ENCODE assay signal across 30 mouse cellular contexts in genomic region chr4:131786800-131787199, GRCm38 (mm10). TPM values are rescaled to one million over a fixed set of nuclear protein-coding genes. Genes with fewer than 3 reads are reported as not detected.
DNase-seq lines count a peak whose midpoint lies in the region; ATAC-seq lines count a peak whose summit lies in the region.
"Had no signal": no experiment of that assay in that cellular context is flagged by ENCODE, and none has a peak within 500 bp of the region (broad histone marks: within the 10 kb centered on the region; RNA-seq: fewer than 3 reads in every experiment).

No protein-coding gene starts in this region.

- H3K27me3 ChIP-seq in kidney, embryonic 14.5 days (ENCODE audit: control insufficient read depth, insufficient read depth, low read length), result no peaks in the 10 kb centered on the region
- H3K27me3 ChIP-seq in lung, embryonic 16.5 days (ENCODE audit: control insufficient read depth, insufficient read depth, low read depth, low read length), result no peaks in the 10 kb centered on the region
- H3K27me3 ChIP-seq: embryonic facial prominence, embryonic 15.5 days; forebrain, embryonic 13.5 days; hindbrain, embryonic 15.5 days; limb, embryonic 12.5 days; midbrain, embryonic 13.5 days had no signal

- H3K4me3 ChIP-seq in kidney, embryonic 14.5 days (ENCODE audit: low read length), result no peak overlapping the region
- no peak overlapping the region for H3K4me3 ChIP-seq in lung, embryonic 16.5 days (ENCODE audit: low read length)
- H3K4me3 ChIP-seq: embryonic facial prominence, embryonic 10.5 days; embryonic facial prominence, embryonic 15.5 days; forebrain, embryonic 13.5 days; heart, adult 2 months; heart, embryonic 13.5 days; hindbrain, embryonic 10.5 days; hindbrain, embryonic 15.5 days; layer of hippocampus, adult 2 months; left cerebral cortex, adult 2 months; limb, embryonic 12.5 days; liver, embryonic 15.5 days; midbrain, embryonic 13.5 days had no signal

- DNase-seq in kidney, adult 11 months, result peak; percentile 20
- DNase-seq in R1 (ENCODE audit: low read depth, low spot score), result peak; percentile 33
- peak; percentile 91 for DNase-seq in lung, postnatal 36 days
- no peak for DNase-seq in gastrocnemius, postnatal 4 days (ENCODE audit: low spot score in 2 of 2)
- DNase-seq: adrenal gland, adult 8-10 months; cerebellum, adult 8-10 months; cerebellum, postnatal 25 days; gastrocnemius, postnatal 36 days; heart, adult 2 months; heart, postnatal 10 days; retina, postnatal 1 day; spleen, adult 18-20 months; thymus, postnatal 14 days had no signal

- no peak overlapping the region for H3K27ac ChIP-seq in kidney, embryonic 14.5 days (ENCODE audit: low read depth, low read length)
- no peak overlapping the region for H3K27ac ChIP-seq in lung, embryonic 16.5 days (ENCODE audit: low read length)
- H3K27ac ChIP-seq: embryonic facial prominence, embryonic 10.5 days; embryonic facial prominence, embryonic 15.5 days; forebrain, embryonic 13.5 days; heart, adult 2 months; heart, embryonic 13.5 days; hindbrain, embryonic 10.5 days; hindbrain, embryonic 15.5 days; layer of hippocampus, adult 2 months; left cerebral cortex, adult 2 months; limb, embryonic 12.5 days; liver, embryonic 15.5 days; macrophage; midbrain, embryonic 13.5 days had no signal

- 0 out of 2 replicates have a peak, but pooled peaks cover under 1% of the 10 kb centered on the region for H3K4me1 ChIP-seq in kidney, embryonic 14.5 days (ENCODE audit: control insufficient read depth, insufficient read depth, low read length)
- H3K4me1 ChIP-seq in lung, embryonic 16.5 days (replicated peaks; ENCODE audit: control insufficient read depth, insufficient read depth, low read length), result no peaks in the 10 kb centered on the region
- H3K4me1 ChIP-seq: hindbrain, embryonic 15.5 days; limb, embryonic 12.5 days; liver, embryonic 15.5 days; midbrain, embryonic 13.5 days had no signal

- no peaks in the 10 kb centered on the region; the same call in 1 of the 2 replicates for H3K36me3 ChIP-seq in kidney, embryonic 14.5 days (ENCODE audit: control insufficient read depth, insufficient read depth, low read length)
- H3K36me3 ChIP-seq in lung, embryonic 16.5 days (ENCODE audit: control insufficient read depth, insufficient read depth, low read length), result no peaks in the 10 kb centered on the region
- H3K36me3 ChIP-seq: embryonic facial prominence, embryonic 15.5 days; heart, embryonic 13.5 days; hindbrain, embryonic 15.5 days; liver, embryonic 15.5 days had no signal

- WGBS in kidney, embryonic 14.5 days, result 89% methylated on average over 7 of the region's 7 CpGs
- WGBS in lung, embryonic 16.5 days, result 57% methylated on average over 7 of the region's 7 CpGs

- no peak overlapping the region for H3K4me2 ChIP-seq in kidney, embryonic 14.5 days (replicated peaks; ENCODE audit: low read depth, low read length)
- H3K4me2 ChIP-seq in lung, embryonic 16.5 days (ENCODE audit: low read depth, low read length), result no peak overlapping the region
- H3K4me2 ChIP-seq: embryonic facial prominence, embryonic 15.5 days; forebrain, embryonic 13.5 days; heart, embryonic 13.5 days; hindbrain, embryonic 15.5 days; limb, embryonic 12.5 days; liver, embryonic 15.5 days; midbrain, embryonic 13.5 days had no signal

- no peak for ATAC-seq in kidney, embryonic 14.5 days (ENCODE audit: low FRiP score, low TSS enrichment)
- peak; percentile 66 for ATAC-seq in lung, embryonic 16.5 days (ENCODE audit: low read depth)
- no peak for ATAC-seq in monocyte, adult 5-6 weeks (replicated peaks; ENCODE audit: insufficient number of reproducible peaks, low FRiP score, low TSS enrichment, poor library complexity, severe bottlenecking)
- ATAC-seq: forebrain, embryonic 13.5 days; inflammation-experienced regulatory T-cells, adult 6 months; midbrain, embryonic 13.5 days had no signal

- no peaks in the 10 kb centered on the region for H3K9me3 ChIP-seq in kidney, embryonic 14.5 days (ENCODE audit: control insufficient read depth, low read length)
- H3K9me3 ChIP-seq in lung, embryonic 16.5 days (ENCODE audit: control insufficient read depth, low read length), result no peaks in the 10 kb centered on the region
- H3K9me3 ChIP-seq: embryonic facial prominence, embryonic 10.5 days; embryonic facial prominence, embryonic 15.5 days; forebrain, embryonic 13.5 days; heart, embryonic 13.5 days; hindbrain, embryonic 10.5 days; hindbrain, embryonic 15.5 days; limb, embryonic 12.5 days; liver, embryonic 15.5 days; midbrain, embryonic 13.5 days had no signal

- H3K9ac ChIP-seq in kidney, embryonic 14.5 days (ENCODE audit: low read depth, low read length), result no peak overlapping the region
- H3K9ac ChIP-seq in lung, embryonic 16.5 days (ENCODE audit: low read length), result no peak overlapping the region
- H3K9ac ChIP-seq: embryonic facial prominence, embryonic 15.5 days; forebrain, embryonic 13.5 days; heart, embryonic 13.5 days; hindbrain, embryonic 15.5 days; limb, embryonic 12.5 days; liver, embryonic 15.5 days; midbrain, embryonic 13.5 days had no signal

RNA-seq across cellular contexts. Expression of gene Ptpru, which starts 51.3 kb away (rescaled TPM):
- polyA plus RNA-seq in kidney, embryonic 14.5 days (2014; fragmentation: Nextera tagmentation; extraction: Ambion mirVana), result 17.0 and 25.2 TPM in 2 replicates
- 14.1 and 14.6 TPM in 2 replicates for polyA plus RNA-seq in lung, embryonic 16.5 days (2015; fragmentation: Nextera tagmentation; extraction: Ambion mirVana)
- not detected in 3 replicates for total RNA-seq in monocyte, adult 5-6 weeks (2017)
- total RNA-seq in gastrocnemius, postnatal 4 days (2021), result 1 to 10 TPM; 1.3 to 1.4 TPM
- total RNA-seq: megakaryocyte-erythroid progenitor cell, adult 5-6 weeks had no signal
- polyA plus RNA-seq: inflammation-experienced regulatory T-cells, adult 6 months had no signal

RNA-seq across cellular contexts. Expression of gene Mecr, which starts 56.5 kb away (rescaled TPM):
- 40.9 and 46.6 TPM in 2 replicates for polyA plus RNA-seq in kidney, embryonic 14.5 days (2014; fragmentation: Nextera tagmentation; extraction: Ambion mirVana)
- polyA plus RNA-seq in lung, embryonic 16.5 days (2015; fragmentation: Nextera tagmentation; extraction: Ambion mirVana), result 38.6 and 44.0 TPM in 2 replicates
- 11.1 to 17.7 TPM (median 12.7 TPM) in 3 replicates for total RNA-seq in monocyte, adult 5-6 weeks (2017)
- 10 to 100 TPM; 21.0 to 21.1 TPM for total RNA-seq in gastrocnemius, postnatal 4 days (2021)

Comparison
In these comparisons a context has a peak if more than half of its experiments do, and no peak if none do; other contexts are left out.
1. DNase-seq: peak in kidney, adult 11 months (single experiment), R1 (single experiment) and lung, postnatal 36 days (single experiment); none in gastrocnemius, postnatal 4 days (0 of 2).